Mouse (Mus musculus) intestine, embryonic 16.5 days (tissue): ENCODE measurements at regions not wholly inside any gene's neighbourhood (a gene's known extent, or its start where the extent isn't known, plus 50 kb on each side); places are given as distances from the start of the nearest gene placed in this dataset.

Source experiments
- ATAC-seq: fragments of 200-750 bp; cut with Nextera tagmentation; 2 replicates; pipeline ENCODE4 v1.8.0; 2017; ENCODE audit warnings: moderate TSS enrichment, moderate library complexity
- H3K27ac ChIP-seq: fragments of 300-500 bp; sonication (generic); 2 replicates; pipeline ENCODE4 v1.5.1; 2014; ENCODE audit warnings: mild to moderate bottlenecking, low read length
- H3K27me3 ChIP-seq: fragments of 300-500 bp; sonication (generic); replicated peaks from 2 replicates; pipeline ENCODE4 v1.6.1; 2014; ENCODE audit warnings: low read length, control low read depth, mixed read lengths; ENCODE audit not compliant: control insufficient read depth, insufficient read depth
- H3K36me3 ChIP-seq: fragments of 300-500 bp; sonication (generic); 2 replicates; pipeline ENCODE4 v1.6.1; 2014; ENCODE audit warnings: low read length, control low read depth; ENCODE audit not compliant: control insufficient read depth, insufficient read depth
- H3K4me1 ChIP-seq: fragments of 300-500 bp; sonication (generic); 2 replicates; pipeline ENCODE4 v1.6.1; 2014; ENCODE audit warnings: low read length, control low read depth, mixed read lengths; ENCODE audit not compliant: control insufficient read depth, insufficient read depth
- H3K4me2 ChIP-seq: fragments of 300-500 bp; sonication (generic); 2 replicates; pipeline ENCODE4 v1.6.1; 2014; ENCODE audit warnings: low read depth, low read length, control low read depth
- H3K4me3 ChIP-seq: fragments of 300-500 bp; sonication (generic); 2 replicates; pipeline ENCODE4 v1.5.1; 2014; ENCODE audit warnings: mild to moderate bottlenecking, low read length
- H3K9ac ChIP-seq: fragments of 300-500 bp; sonication (generic); 2 replicates; pipeline ENCODE4 v1.6.1; 2014; ENCODE audit warnings: low read depth, low read length
- H3K9me3 ChIP-seq: fragments of 300-500 bp; sonication (generic); 2 replicates; pipeline ENCODE4 v1.6.1; 2016; ENCODE audit warnings: low read length, control low read depth; ENCODE audit not compliant: control insufficient read depth
- WGBS: fragments of 180-500 bp; shearing (Covaris S2); extraction: QIAGEN DNeasy Blood & Tissue Kit; methylation state at CpG from one replicate; pipeline ENCODE4 v1.1.7; 2014; 5-methylcytosine and 5-hydroxymethylcytosine counted together

GRCm38 (mm10) chr10:17272646-17273045, 450.4 kb upstream of the Cited2 start:
- H3K4me2 ChIP-seq = no peak overlapping the region
- no peak overlapping the region for H3K9ac ChIP-seq
- no peaks in the 10 kb centered on the region for H3K27me3 ChIP-seq
- no peaks in the 10 kb centered on the region for H3K9me3 ChIP-seq
- no peak overlapping the region for H3K4me3 ChIP-seq
- 77% methylated on average over 5 of the region's 5 CpGs for WGBS
- H3K36me3 ChIP-seq = no peaks in the 10 kb centered on the region
- no peak overlapping the region for H3K27ac ChIP-seq
- ATAC-seq = peak; percentile 50; the same call in 1 of the 2 replicates
- no peaks in the 10 kb centered on the region; the same call in 1 of the 2 replicates for H3K4me1 ChIP-seq

GRCm38 (mm10) chr10:17273855-17274254, 449.2 kb upstream of the Cited2 start:
- 47% methylated on average over 3 of the region's 3 CpGs for WGBS
- H3K9me3 ChIP-seq = no peaks in the 10 kb centered on the region
- H3K36me3 ChIP-seq = no peaks in the 10 kb centered on the region
- H3K9ac ChIP-seq = no peak overlapping the region
- no peak overlapping the region for H3K4me2 ChIP-seq
- peak overlapping the region; percentile 74; the same call in 1 of the 2 replicates for H3K27ac ChIP-seq
- no peaks in the 10 kb centered on the region; the same call in 1 of the 2 replicates for H3K4me1 ChIP-seq
- no peaks in the 10 kb centered on the region for H3K27me3 ChIP-seq
- ATAC-seq = peak; percentile 55; the same call in 1 of the 2 replicates
- H3K4me3 ChIP-seq = no peak overlapping the region

DNA sequence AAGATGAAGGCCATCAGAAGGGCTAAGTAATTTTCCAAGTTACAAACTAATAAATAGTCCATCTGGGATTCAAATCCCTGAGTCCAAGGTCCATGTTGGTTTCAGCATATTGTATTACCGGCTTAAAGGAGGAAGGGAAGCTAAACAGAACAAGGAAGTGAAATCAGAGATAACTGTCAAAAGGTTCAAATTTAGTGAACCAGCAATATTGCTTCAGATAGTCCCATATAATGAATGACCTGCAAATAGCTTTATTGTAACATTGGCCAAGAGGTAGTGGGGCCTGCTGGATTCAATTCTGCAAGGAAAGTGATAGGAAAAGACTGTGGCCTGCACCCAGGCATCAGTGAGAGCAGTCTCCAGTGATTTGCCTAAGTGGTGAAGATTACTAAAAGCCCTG, 447.8 kb upstream of the Cited2 start:
- peak; percentile 87 for ATAC-seq
- Histone ChIP-seq H3K9ac (no peak overlapping the region), H3K27ac (peak overlapping the region; percentile 20), H3K4me2 (no peak overlapping the region), H3K4me3 (no peak overlapping the region), H3K9me3 (no peaks in the 10 kb centered on the region; the same call in 1 of the 2 replicates), H3K4me1 (no peaks in the 10 kb centered on the region; the same call in 1 of the 2 replicates), H3K27me3 (no peaks in the 10 kb centered on the region), H3K36me3 (no peaks in the 10 kb centered on the region)
- 59% methylated on average over 1 of the region's 1 CpGs for WGBS

GRCm38 (mm10) chr10:17277911-17278310, 445.1 kb upstream of the Cited2 start:
- no peaks in the 10 kb centered on the region; the same call in 1 of the 2 replicates for H3K9me3 ChIP-seq
- H3K4me2 ChIP-seq = no peak overlapping the region
- no peak overlapping the region for H3K9ac ChIP-seq
- ATAC-seq = no peak
- H3K36me3 ChIP-seq = no peaks in the 10 kb centered on the region
- H3K27ac ChIP-seq = no peak overlapping the region
- H3K4me1 ChIP-seq = no peaks in the 10 kb centered on the region; the same call in 1 of the 2 replicates
- H3K27me3 ChIP-seq = no peaks in the 10 kb centered on the region
- no peak overlapping the region for H3K4me3 ChIP-seq

DNA sequence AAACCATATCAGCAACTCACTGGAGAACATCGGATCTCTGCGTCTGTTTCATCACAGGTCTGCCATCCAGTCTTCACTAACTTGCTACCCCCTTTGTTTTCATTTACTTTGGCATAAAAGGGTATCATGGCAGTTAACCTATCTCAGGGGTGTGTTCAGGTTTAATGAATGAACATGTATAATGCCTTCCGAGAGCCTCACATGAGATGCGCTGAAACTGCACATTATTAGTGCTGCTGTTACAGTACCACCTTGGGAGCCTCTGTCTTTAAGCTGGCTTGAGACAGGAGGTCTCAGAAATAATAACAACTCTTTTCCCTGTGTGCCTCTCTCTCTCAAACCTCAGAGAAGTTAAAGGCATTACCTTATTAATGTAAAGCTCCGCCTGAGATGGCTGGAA, 438.2 kb upstream of the Cited2 start:
- Histone ChIP-seq H3K27me3 (no peaks in the 10 kb centered on the region), H3K4me3 (no peak overlapping the region), H3K36me3 (no peaks in the 10 kb centered on the region), H3K27ac (no peak overlapping the region), H3K4me1 (no peaks in the 10 kb centered on the region), H3K9me3 (no peaks in the 10 kb centered on the region; the same call in 1 of the 2 replicates), H3K4me2 (no peak overlapping the region), H3K9ac (no peak overlapping the region)
- no peak for ATAC-seq
- WGBS = 90% methylated on average over 5 of the region's 5 CpGs

- H3K27ac ChIP-seq = no peak overlapping the region
- H3K9me3 ChIP-seq = no peaks in the 10 kb centered on the region
- no peak overlapping the region for H3K9ac ChIP-seq
- H3K4me2 ChIP-seq = no peak overlapping the region
- H3K4me1 ChIP-seq = no peaks in the 10 kb centered on the region
- no peak for ATAC-seq
- no peaks in the 10 kb centered on the region for H3K27me3 ChIP-seq
- no peaks in the 10 kb centered on the region for H3K36me3 ChIP-seq
- H3K4me3 ChIP-seq = no peak overlapping the region
- 81% methylated on average over 2 of the region's 2 CpGs for WGBS
Measured at GRCm38 (mm10) chr10:17287141-17287540, 435.9 kb upstream of the Cited2 start.

DNA sequence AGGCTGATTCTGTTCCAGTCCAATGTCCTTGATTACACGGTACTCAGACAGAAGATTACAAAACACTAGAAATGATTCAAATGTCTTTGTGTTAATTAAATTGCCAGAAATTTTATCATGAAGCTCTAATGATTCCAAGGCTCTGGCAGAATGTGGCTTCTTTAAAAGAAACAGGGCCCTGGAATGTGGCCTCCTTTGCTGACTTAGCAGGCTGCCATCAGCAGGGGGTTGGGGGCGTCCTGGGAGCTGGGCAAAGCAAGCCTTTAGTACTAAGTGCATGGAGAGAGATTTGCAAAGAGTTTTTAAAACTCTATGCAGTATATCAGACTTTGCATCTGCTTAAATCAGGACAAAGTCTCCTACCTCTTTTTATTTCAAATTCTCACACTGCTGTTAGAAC, 434.8 kb upstream of the Cited2 start:
- Histone ChIP-seq H3K9me3 (no peaks in the 10 kb centered on the region), H3K9ac (no peak overlapping the region), H3K4me1 (no peaks in the 10 kb centered on the region), H3K4me2 (no peak overlapping the region), H3K4me3 (no peak overlapping the region), H3K27ac (no peak overlapping the region), H3K27me3 (no peaks in the 10 kb centered on the region), H3K36me3 (no peaks in the 10 kb centered on the region)
- no peak for ATAC-seq
- WGBS = 58% methylated on average over 2 of the region's 2 CpGs

GRCm38 (mm10) chr10:17292331-17292730, 430.7 kb upstream of the Cited2 start:
- Histone ChIP-seq H3K9me3 (no peaks in the 10 kb centered on the region), H3K27me3 (no peaks in the 10 kb centered on the region), H3K9ac (no peak overlapping the region), H3K4me3 (no peak overlapping the region), H3K27ac (no peak overlapping the region), H3K4me1 (no peaks in the 10 kb centered on the region), H3K4me2 (no peak overlapping the region), H3K36me3 (no peaks in the 10 kb centered on the region)
- WGBS = 84% methylated on average over 6 of the region's 6 CpGs
- no peak for ATAC-seq

- H3K4me1 ChIP-seq = no peaks in the 10 kb centered on the region
- no peak overlapping the region for H3K4me3 ChIP-seq
- H3K36me3 ChIP-seq = no peaks in the 10 kb centered on the region
- H3K9me3 ChIP-seq = no peaks in the 10 kb centered on the region
- H3K27me3 ChIP-seq = no peaks in the 10 kb centered on the region
- no peak overlapping the region for H3K27ac ChIP-seq
- 73% methylated on average over 3 of the region's 3 CpGs for WGBS
- H3K4me2 ChIP-seq = no peak overlapping the region
- ATAC-seq = no peak
- H3K9ac ChIP-seq = no peak overlapping the region
Measured at GRCm38 (mm10) chr10:17294440-17294839, 428.6 kb upstream of the Cited2 start.

GRCm38 (mm10) chr10:17295157-17295556, 427.9 kb upstream of the Cited2 start:
- ATAC-seq = no peak
- Histone ChIP-seq H3K9ac (no peak overlapping the region), H3K4me2 (no peak overlapping the region), H3K36me3 (no peaks in the 10 kb centered on the region), H3K27ac (no peak overlapping the region), H3K9me3 (no peaks in the 10 kb centered on the region), H3K4me3 (no peak overlapping the region), H3K27me3 (no peaks in the 10 kb centered on the region), H3K4me1 (no peaks in the 10 kb centered on the region)
- 80% methylated on average over 3 of the region's 3 CpGs for WGBS
